Mouse (Mus musculus): ENCODE measurements around the gene Trmt61a. TPM values are rescaled to one million over a fixed set of nuclear protein-coding genes. Genes with fewer than 3 reads are reported as not detected.
"Not testable (repeated sequence)": the region's sequence is repeated elsewhere in the genome, so short reads cannot be mapped to it uniquely, and the experiment has no call there.

Trmt61a gene
- polyA plus RNA-seq, 1 experiment: 40.6 TPM

GRCm38 (mm10) chr12:111712476-111712875 lies 34.6 kb downstream of the Trmt61a start:
- H3K36me3 ChIP-seq (ENCODE audit: control insufficient read depth, insufficient read depth, low read length): peaks cover 12% of the 10 kb centered on the region
- peak overlapping the region; percentile 79 for H3K4me3 ChIP-seq (ENCODE audit: extremely low read depth, insufficient read depth, insufficient read length)
- H3K27me3 ChIP-seq (ENCODE audit: control insufficient read depth, insufficient read depth, low read length): no peaks in the 10 kb centered on the region
- DNase-seq (ENCODE audit: low read depth in 1 of 2, low spot score in 2 of 2): no peak
- WGBS: under 1% methylated on average over 33 of the region's 33 CpGs
- TF ChIP-seq CTCF (IDR thresholded peaks at IDR 0.05; ENCODE audit: extremely low read depth, insufficient read depth, insufficient read length, insufficient replicate concordance): no peak
- no peak for TF ChIP-seq POLR2A (IDR thresholded peaks at IDR 0.05; ENCODE audit: low read depth, low read length)
- H3K4me1 ChIP-seq (ENCODE audit: control insufficient read depth, insufficient read depth, insufficient read length): peaks cover 8% of the 10 kb centered on the region; the same call in 1 of the 2 replicates
- peak overlapping the region; percentile 50; the same call in 1 of the 2 replicates for H3K27ac ChIP-seq (ENCODE audit: insufficient read depth, low read length)

GRCm38 (mm10) chr12:111713004-111713651 lies 35.2 kb downstream of the Trmt61a start, which contains the start of the genes Bag5 and Apopt1:
Gene Bag5 (minus strand): TSS chr12:111713257.
Gene Apopt1 (plus strand): TSS chr12:111713261.
- peak; percentile 83 to 88 for DNase-seq (ENCODE audit: low read depth in 1 of 2, low spot score in 2 of 2)
- WGBS: under 1% methylated on average over 86 of the region's 86 CpGs
- Histone ChIP-seq H3K4me1 (ENCODE audit: control insufficient read depth, insufficient read depth, insufficient read length) (peaks cover 8% of the 10 kb centered on the region; the same call in 1 of the 2 replicates), H3K36me3 (ENCODE audit: control insufficient read depth, insufficient read depth, low read length) (peaks cover 11% of the 10 kb centered on the region), H3K27me3 (ENCODE audit: control insufficient read depth, insufficient read depth, low read length) (no peaks in the 10 kb centered on the region), H3K27ac (ENCODE audit: insufficient read depth, low read length) (peak within 1 kb of the TSS; percentile 74), H3K4me3 (ENCODE audit: extremely low read depth, insufficient read depth, insufficient read length) (peak within 1 kb of the TSS; percentile 79)
- TF ChIP-seq POLR2A (IDR thresholded peaks at IDR 0.05; ENCODE audit: low read depth, low read length): peak; percentile 53
- TF ChIP-seq CTCF (IDR thresholded peaks at IDR 0.05; ENCODE audit: extremely low read depth, insufficient read depth, insufficient read length, insufficient replicate concordance): no peak

DNA sequence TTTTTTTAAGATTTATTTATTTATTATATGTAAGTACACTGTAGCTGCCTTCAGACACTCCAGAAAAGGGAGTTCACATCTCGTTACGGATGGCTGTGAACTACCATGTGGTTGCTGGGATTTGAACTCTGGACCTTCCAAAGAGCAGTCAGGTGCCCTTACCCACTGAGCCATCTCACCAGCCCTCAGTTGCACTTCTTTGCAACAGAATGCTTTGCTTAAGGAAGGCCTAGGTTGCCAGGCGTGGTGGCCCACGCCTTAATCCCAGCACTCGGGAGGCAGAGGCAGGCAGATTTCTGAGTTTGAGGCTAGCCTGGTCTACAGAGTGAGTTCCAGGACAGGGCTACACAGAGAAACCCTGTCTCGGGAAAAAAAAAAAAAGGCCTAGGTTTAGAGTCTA lies 36.0 kb downstream of the Trmt61a start:
- 76% methylated on average over 6 of the region's 6 CpGs for WGBS
- H3K36me3 ChIP-seq (ENCODE audit: control insufficient read depth, insufficient read depth, low read length); H3K4me3 ChIP-seq (ENCODE audit: extremely low read depth, insufficient read depth, insufficient read length); H3K27ac ChIP-seq (ENCODE audit: insufficient read depth, low read length); H3K27me3 ChIP-seq (ENCODE audit: control insufficient read depth, insufficient read depth, low read length); H3K4me1 ChIP-seq (ENCODE audit: control insufficient read depth, insufficient read depth, insufficient read length); DNase-seq (ENCODE audit: low read depth in 1 of 2, low spot score in 2 of 2): not testable (repeated sequence)

- no peak for TF ChIP-seq POLR2A (IDR thresholded peaks at IDR 0.05; ENCODE audit: low read depth, low read length)
- TF ChIP-seq CTCF (IDR thresholded peaks at IDR 0.05; ENCODE audit: extremely low read depth, insufficient read depth, insufficient read length, insufficient replicate concordance): no peak
- Histone ChIP-seq H3K36me3 (ENCODE audit: control insufficient read depth, insufficient read depth, low read length) (no peaks in the 10 kb centered on the region), H3K4me1 (ENCODE audit: control insufficient read depth, insufficient read depth, insufficient read length) (peaks cover 7% of the 10 kb centered on the region; the same call in 1 of the 2 replicates), H3K27me3 (ENCODE audit: control insufficient read depth, insufficient read depth, low read length) (no peaks in the 10 kb centered on the region), H3K27ac (ENCODE audit: insufficient read depth, low read length) (no peak overlapping the region), H3K4me3 (ENCODE audit: extremely low read depth, insufficient read depth, insufficient read length) (no peak overlapping the region)
- WGBS: 95% methylated on average over 7 of the region's 7 CpGs
- DNase-seq (ENCODE audit: low read depth in 1 of 2, low spot score in 2 of 2): no peak
Measured at GRCm38 (mm10) chr12:111716505-111716904, 38.6 kb downstream of the Trmt61a start.

DNA sequence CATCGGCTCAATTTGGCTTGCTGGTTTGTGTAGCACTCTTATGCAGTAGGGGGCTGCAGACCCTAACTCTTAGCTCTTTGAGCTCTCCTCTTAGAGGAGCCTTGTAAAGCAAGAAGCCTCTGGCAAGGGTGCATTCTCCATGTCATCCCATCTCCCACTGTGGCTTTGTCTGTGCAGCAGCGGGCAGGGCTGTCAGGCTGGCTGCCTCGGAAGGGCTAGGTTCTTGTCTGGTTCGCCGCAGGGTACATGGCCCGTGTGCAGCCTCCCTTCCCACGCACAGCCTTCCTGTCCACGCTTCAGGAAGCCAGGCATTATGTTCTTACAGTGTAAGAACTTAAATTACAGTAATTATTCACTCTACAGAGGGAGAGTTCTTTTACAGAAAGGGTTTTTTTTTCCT lies 40.8 kb downstream of the Trmt61a start:
- 70% methylated on average over 8 of the region's 8 CpGs for WGBS
- Histone ChIP-seq H3K36me3 (ENCODE audit: control insufficient read depth, insufficient read depth, low read length) (no peaks in the 10 kb centered on the region), H3K27ac (ENCODE audit: insufficient read depth, low read length) (no peak overlapping the region), H3K4me3 (ENCODE audit: extremely low read depth, insufficient read depth, insufficient read length) (no peak overlapping the region), H3K27me3 (ENCODE audit: control insufficient read depth, insufficient read depth, low read length) (no peaks in the 10 kb centered on the region), H3K4me1 (ENCODE audit: control insufficient read depth, insufficient read depth, insufficient read length) (no peaks in the 10 kb centered on the region; the same call in 1 of the 2 replicates)
- DNase-seq (ENCODE audit: low read depth in 1 of 2, low spot score in 2 of 2): no peak
- TF ChIP-seq CTCF (IDR thresholded peaks at IDR 0.05; ENCODE audit: extremely low read depth, insufficient read depth, insufficient read length, insufficient replicate concordance): no peak
- no peak for TF ChIP-seq POLR2A (IDR thresholded peaks at IDR 0.05; ENCODE audit: low read depth, low read length)

GRCm38 (mm10) chr12:111720222-111720621 lies 42.3 kb downstream of the Trmt61a start:
- DNase-seq (ENCODE audit: low read depth in 1 of 2, low spot score in 2 of 2): no peak
- WGBS: 90% methylated on average over 4 of the region's 4 CpGs
- Histone ChIP-seq H3K27me3 (ENCODE audit: control insufficient read depth, insufficient read depth, low read length) (no peaks in the 10 kb centered on the region), H3K4me1 (ENCODE audit: control insufficient read depth, insufficient read depth, insufficient read length) (no peaks in the 10 kb centered on the region), H3K4me3 (ENCODE audit: extremely low read depth, insufficient read depth, insufficient read length) (no peak overlapping the region), H3K27ac (ENCODE audit: insufficient read depth, low read length) (no peak overlapping the region), H3K36me3 (ENCODE audit: control insufficient read depth, insufficient read depth, low read length) (peaks cover 4% of the 10 kb centered on the region)
- TF ChIP-seq CTCF (IDR thresholded peaks at IDR 0.05; ENCODE audit: extremely low read depth, insufficient read depth, insufficient read length, insufficient replicate concordance) (no peak), POLR2A (IDR thresholded peaks at IDR 0.05; ENCODE audit: low read depth, low read length) (no peak)

- no peaks in the 10 kb centered on the region for H3K4me1 ChIP-seq (ENCODE audit: control insufficient read depth, insufficient read depth, insufficient read length)
- H3K4me3 ChIP-seq (ENCODE audit: extremely low read depth, insufficient read depth, insufficient read length): no peak overlapping the region
- peak in 1 of 2 experiments; percentile 30 for DNase-seq (ENCODE audit: low read depth in 1 of 2, low spot score in 2 of 2)
- no peak overlapping the region for H3K27ac ChIP-seq (ENCODE audit: insufficient read depth, low read length)
- WGBS: 79% methylated on average over 9 of the region's 9 CpGs
- H3K36me3 ChIP-seq (ENCODE audit: control insufficient read depth, insufficient read depth, low read length): peaks cover 6% of the 10 kb centered on the region
- TF ChIP-seq CTCF (IDR thresholded peaks at IDR 0.05; ENCODE audit: extremely low read depth, insufficient read depth, insufficient read length, insufficient replicate concordance) (peak; percentile 42; the same call in 1 of the 2 replicates), POLR2A (IDR thresholded peaks at IDR 0.05; ENCODE audit: low read depth, low read length) (no peak)
- no peaks in the 10 kb centered on the region for H3K27me3 ChIP-seq (ENCODE audit: control insufficient read depth, insufficient read depth, low read length)
Measured at GRCm38 (mm10) chr12:111722654-111723053, 44.7 kb downstream of the Trmt61a start.
